Mouse (Mus musculus) brown adipose tissue, adult 24 weeks (tissue): Measurements from ENCODE around the gene Ccdc187. TPM values are rescaled to one million over a fixed set of nuclear protein-coding genes. Genes with fewer than 3 reads are reported as not detected.

Experiments
- polyA plus RNA-seq: library from polyadenylated mRNA; stranded (reverse); fragments of >200 nt; gene quantifications from 2 replicates; pipeline ENCODE4 v1.2.4, GENCODE M21; 2012; ENCODE audit not compliant: missing spikeins, insufficient read depth, insufficient read length

The Ccdc187 gene
- polyA plus RNA-seq, 1 experiment = not detected

Other genes with a start within 250 kb of the Ccdc187 start
- gene Nacc2, start 171.3 kb downstream of the Ccdc187 start, polyA plus RNA-seq = 17.7 and 26.5 TPM in 2 replicates
- gene Lhx3, start 86.3 kb downstream of the Ccdc187 start, polyA plus RNA-seq = not detected in 2 replicates
- 4.3 and 5.2 TPM in 2 replicates for gene Qsox2, start 57.0 kb downstream of the Ccdc187 start, polyA plus RNA-seq
- gene Gpsm1, start 21.0 kb upstream of the Ccdc187 start, polyA plus RNA-seq = 0.91 and 1.6 TPM in 2 replicates
- 30.9 and 32.9 TPM in 2 replicates for gene Dnlz, start 57.6 kb upstream of the Ccdc187 start, polyA plus RNA-seq
- 0.79 and 3.7 TPM in 2 replicates for gene Card9, start 66.4 kb upstream of the Ccdc187 start, polyA plus RNA-seq
- gene Snapc4, start 86.1 kb upstream of the Ccdc187 start, polyA plus RNA-seq = 3.1 and 4.5 TPM in 2 replicates
- gene Entr1, start 94.8 kb upstream of the Ccdc187 start, polyA plus RNA-seq = 49.7 and 61.2 TPM in 2 replicates
- 75.4 and 83.9 TPM in 2 replicates for gene Pmpca, start 94.8 kb upstream of the Ccdc187 start, polyA plus RNA-seq
- 6.7 and 7.8 TPM in 2 replicates for gene Inpp5e, start 114.6 kb upstream of the Ccdc187 start, polyA plus RNA-seq
- 21.0 and 21.6 TPM in 2 replicates for gene Sec16a, start 150.7 kb upstream of the Ccdc187 start, polyA plus RNA-seq
- 5.6 and 8.9 TPM in 2 replicates for gene Notch1, start 222.1 kb upstream of the Ccdc187 start, polyA plus RNA-seq